Mouse (Mus musculus): ENCODE measurements around the gene Klk10. TPM values are rescaled to one million over a fixed set of nuclear protein-coding genes. Genes with fewer than 3 reads are reported as not detected.

The Klk10 gene
- not detected in 2 replicates for polyA plus RNA-seq (2015; fragmentation: Nextera tagmentation; extraction: Ambion mirVana)

GRCm38 (mm10) chr7:43780746-43781145 lies at the start of gene Klk10:
Gene Klk10, plus strand, starts transcription at chr7:43781035.
- no peak for TF ChIP-seq EP300 (IDR thresholded peaks at IDR 0.05; ENCODE audit: low read depth)

DNA sequence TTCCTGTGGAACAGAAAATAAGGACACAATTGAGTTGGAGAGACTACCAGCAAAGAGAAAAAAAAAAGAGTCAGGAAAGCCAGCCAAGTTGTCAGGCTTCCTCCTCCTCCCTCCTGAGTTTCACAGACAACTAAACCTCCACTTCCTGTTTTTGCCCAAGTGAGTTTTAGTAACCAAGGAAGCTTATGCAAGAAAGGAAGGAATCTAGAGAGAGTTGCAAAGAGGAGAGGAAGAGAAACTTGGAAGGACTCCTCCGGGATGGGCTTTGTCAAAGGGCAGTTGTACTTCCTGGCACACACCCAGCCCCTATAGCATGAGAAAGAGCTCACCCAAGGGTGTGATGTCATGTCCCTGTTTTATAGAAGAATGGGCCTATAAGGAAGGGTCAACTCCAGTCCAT lies 33.0 kb upstream of the Klk10 start:
- no peak overlapping the region for H3K4me2 ChIP-seq (ENCODE audit: low read depth, low read length)
- no peak for ATAC-seq
- H3K9me3 ChIP-seq (ENCODE audit: low read length), result no peaks in the 10 kb centered on the region
- WGBS (ENCODE audit: insufficient replicate concordance), result 19% methylated on average over 1 of the region's 1 CpGs
- no peak overlapping the region for H3K27ac ChIP-seq (ENCODE audit: low read depth)
- no peaks in the 10 kb centered on the region for H3K36me3 ChIP-seq (replicated peaks; ENCODE audit: insufficient read depth, low read length)
- TF ChIP-seq EP300 (IDR thresholded peaks at IDR 0.05; ENCODE audit: low read depth), result no peak
- no peak for TF ChIP-seq CTCF (IDR thresholded peaks at IDR 0.05; ENCODE audit: low read depth)
- H3K9ac ChIP-seq (replicated peaks), result no peak overlapping the region
- H3K4me3 ChIP-seq (ENCODE audit: low read depth, low read length), result no peak overlapping the region
- no peak for DNase-seq
- no peaks in the 10 kb centered on the region for H3K27me3 ChIP-seq (ENCODE audit: insufficient read depth, low read length)
- no peaks in the 10 kb centered on the region; the same call in 1 of the 2 replicates for H3K4me1 ChIP-seq (ENCODE audit: insufficient read depth)

More at GRCm38 (mm10) chr7:43780746-43781145, at the start of gene Klk10:
- no peak within 1 kb of the TSS for H3K9ac ChIP-seq (replicated peaks)
- H3K27me3 ChIP-seq (ENCODE audit: insufficient read depth, low read length), result peaks cover 9% of the 10 kb centered on the region; the same call in 1 of the 2 replicates
- no peak within 1 kb of the TSS for H3K27ac ChIP-seq (ENCODE audit: low read depth)
- H3K4me3 ChIP-seq (ENCODE audit: low read depth, low read length), result no peak within 1 kb of the TSS
- H3K9me3 ChIP-seq (ENCODE audit: low read length), result no peaks in the 10 kb centered on the region
- no peaks in the 10 kb centered on the region for H3K4me1 ChIP-seq (ENCODE audit: insufficient read depth)
- no peaks in the 10 kb centered on the region for H3K36me3 ChIP-seq (replicated peaks; ENCODE audit: insufficient read depth, low read length)
- 37% methylated on average over 5 of the region's 5 CpGs for WGBS (ENCODE audit: insufficient replicate concordance)
- no peak for DNase-seq
- no peak within 1 kb of the TSS for H3K4me2 ChIP-seq (ENCODE audit: low read depth, low read length)
- no peak for ATAC-seq

DNA sequence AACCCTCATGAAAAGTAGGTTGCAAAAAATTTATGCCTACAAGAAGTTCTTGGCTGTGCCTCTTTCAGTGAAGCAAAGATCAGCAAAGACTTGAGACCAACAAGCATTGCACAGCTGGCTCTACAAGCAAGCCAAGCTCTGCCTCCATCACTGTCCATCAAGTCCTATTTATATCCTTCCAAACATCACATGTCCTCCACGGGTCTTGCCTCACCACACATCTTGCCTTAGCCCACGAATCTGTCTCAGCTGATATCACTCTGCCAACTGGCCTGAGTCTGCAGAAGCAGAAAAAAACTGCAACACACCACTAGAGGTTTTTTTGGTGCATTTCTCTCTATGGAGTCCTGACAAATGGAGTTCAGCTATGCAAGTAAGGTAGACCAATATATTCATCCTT lies 28.0 kb upstream of the Klk10 start:
- Histone ChIP-seq H3K36me3 (replicated peaks; ENCODE audit: insufficient read depth, low read length) (no peaks in the 10 kb centered on the region), H3K27ac (ENCODE audit: low read depth) (no peak overlapping the region), H3K9me3 (ENCODE audit: low read length) (no peaks in the 10 kb centered on the region), H3K27me3 (ENCODE audit: insufficient read depth, low read length) (no peaks in the 10 kb centered on the region), H3K4me3 (ENCODE audit: low read depth, low read length) (no peak overlapping the region), H3K4me2 (ENCODE audit: low read depth, low read length) (no peak overlapping the region), H3K9ac (replicated peaks) (no peak overlapping the region), H3K4me1 (ENCODE audit: insufficient read depth) (no peaks in the 10 kb centered on the region; the same call in 1 of the 2 replicates)
- no peak for TF ChIP-seq CTCF (IDR thresholded peaks at IDR 0.05; ENCODE audit: low read depth)
- no peak for TF ChIP-seq EP300 (IDR thresholded peaks at IDR 0.05; ENCODE audit: low read depth)
- 30% methylated on average over 2 of the region's 2 CpGs for WGBS (ENCODE audit: insufficient replicate concordance)
- ATAC-seq (no peak), DNase-seq (no peak)

- H3K27ac ChIP-seq (ENCODE audit: low read depth), result no peak overlapping the region
- H3K9ac ChIP-seq (replicated peaks), result no peak overlapping the region
- H3K4me2 ChIP-seq (ENCODE audit: low read depth, low read length), result no peak overlapping the region
- H3K9me3 ChIP-seq (ENCODE audit: low read length), result no peaks in the 10 kb centered on the region
- TF ChIP-seq EP300 (IDR thresholded peaks at IDR 0.05; ENCODE audit: low read depth) (no peak), CTCF (IDR thresholded peaks at IDR 0.05; ENCODE audit: low read depth) (no peak)
- DNase-seq, result no peak
- WGBS (ENCODE audit: insufficient replicate concordance), result 47% methylated on average over 8 of the region's 8 CpGs
- no peaks in the 10 kb centered on the region for H3K4me1 ChIP-seq (ENCODE audit: insufficient read depth)
- H3K27me3 ChIP-seq (ENCODE audit: insufficient read depth, low read length), result no peaks in the 10 kb centered on the region
- H3K36me3 ChIP-seq (replicated peaks; ENCODE audit: insufficient read depth, low read length), result no peaks in the 10 kb centered on the region
- H3K4me3 ChIP-seq (ENCODE audit: low read depth, low read length), result no peak overlapping the region
- no peak for ATAC-seq
These were observed 14.4 kb upstream of the Klk10 start for GRCm38 (mm10) chr7:43766484-43766883.

DNA sequence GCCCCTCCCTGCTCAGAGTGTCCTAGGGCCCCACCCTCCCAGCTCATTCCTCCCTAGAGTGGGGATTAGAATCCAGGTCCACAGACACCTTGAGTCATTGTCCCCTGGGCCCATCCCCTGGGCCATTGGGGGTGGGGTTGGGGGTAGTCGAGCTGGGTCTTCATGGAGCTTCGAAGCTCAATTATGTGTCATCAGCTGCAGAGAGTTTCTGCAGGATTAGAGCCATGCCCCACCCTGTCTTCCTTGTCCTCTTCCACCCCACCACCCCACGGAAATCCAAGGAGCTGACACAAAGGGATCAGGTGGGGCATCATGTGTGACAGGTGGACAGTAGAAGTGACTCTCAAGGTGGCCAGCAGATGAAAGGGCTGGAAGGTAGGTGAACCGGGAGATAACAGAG lies 12.2 kb upstream of the Klk10 start, which contains the start of gene Klk12:
Gene Klk12, plus strand, starts transcription at position 301 of the 400 bp plus-strand sequence.
- Histone ChIP-seq H3K27me3 (ENCODE audit: insufficient read depth, low read length) (no peaks in the 10 kb centered on the region), H3K27ac (ENCODE audit: low read depth) (no peak within 1 kb of the TSS), H3K4me1 (ENCODE audit: insufficient read depth) (no peaks in the 10 kb centered on the region), H3K36me3 (replicated peaks; ENCODE audit: insufficient read depth, low read length) (no peaks in the 10 kb centered on the region), H3K9ac (replicated peaks) (no peak within 1 kb of the TSS), H3K9me3 (ENCODE audit: low read length) (no peaks in the 10 kb centered on the region), H3K4me3 (ENCODE audit: low read depth, low read length) (no peak within 1 kb of the TSS), H3K4me2 (ENCODE audit: low read depth, low read length) (no peak within 1 kb of the TSS)
- ATAC-seq (no peak), DNase-seq (no peak)
- 55% methylated on average over 4 of the region's 4 CpGs for WGBS (ENCODE audit: insufficient replicate concordance)
- TF ChIP-seq EP300 (IDR thresholded peaks at IDR 0.05; ENCODE audit: low read depth) (no peak), CTCF (IDR thresholded peaks at IDR 0.05; ENCODE audit: low read depth) (no peak)

DNA sequence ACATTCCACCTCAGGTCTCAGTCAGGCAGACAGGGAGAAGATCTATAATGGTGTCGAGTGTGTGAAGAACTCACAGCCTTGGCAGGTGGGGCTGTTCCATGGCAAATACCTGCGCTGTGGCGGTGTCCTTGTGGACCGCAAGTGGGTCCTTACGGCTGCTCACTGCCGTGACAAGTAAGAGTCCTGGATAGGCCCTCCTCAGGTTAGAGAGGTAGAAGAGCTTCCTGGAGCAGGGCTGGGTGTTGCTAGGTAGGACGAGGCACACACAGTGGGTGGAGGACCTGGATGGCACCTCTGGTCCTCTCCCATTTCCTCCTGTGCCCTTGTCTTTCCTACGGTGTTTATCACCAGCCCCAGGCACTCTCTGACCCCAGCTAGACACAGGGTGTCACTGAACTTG lies 11.2 kb upstream of the Klk10 start:
- no peak overlapping the region for H3K4me3 ChIP-seq (ENCODE audit: low read depth, low read length)
- H3K27ac ChIP-seq (ENCODE audit: low read depth), result no peak overlapping the region
- DNase-seq, result no peak
- no peak overlapping the region for H3K9ac ChIP-seq (replicated peaks)
- H3K9me3 ChIP-seq (ENCODE audit: low read length), result no peaks in the 10 kb centered on the region
- no peak for ATAC-seq
- TF ChIP-seq CTCF (IDR thresholded peaks at IDR 0.05; ENCODE audit: low read depth), result no peak
- no peak for TF ChIP-seq EP300 (IDR thresholded peaks at IDR 0.05; ENCODE audit: low read depth)
- no peak overlapping the region for H3K4me2 ChIP-seq (ENCODE audit: low read depth, low read length)
- 79% methylated on average over 8 of the region's 8 CpGs for WGBS (ENCODE audit: insufficient replicate concordance)
- no peaks in the 10 kb centered on the region for H3K36me3 ChIP-seq (replicated peaks; ENCODE audit: insufficient read depth, low read length)
- no peaks in the 10 kb centered on the region for H3K4me1 ChIP-seq (ENCODE audit: insufficient read depth)
- no peaks in the 10 kb centered on the region for H3K27me3 ChIP-seq (ENCODE audit: insufficient read depth, low read length)

DNA sequence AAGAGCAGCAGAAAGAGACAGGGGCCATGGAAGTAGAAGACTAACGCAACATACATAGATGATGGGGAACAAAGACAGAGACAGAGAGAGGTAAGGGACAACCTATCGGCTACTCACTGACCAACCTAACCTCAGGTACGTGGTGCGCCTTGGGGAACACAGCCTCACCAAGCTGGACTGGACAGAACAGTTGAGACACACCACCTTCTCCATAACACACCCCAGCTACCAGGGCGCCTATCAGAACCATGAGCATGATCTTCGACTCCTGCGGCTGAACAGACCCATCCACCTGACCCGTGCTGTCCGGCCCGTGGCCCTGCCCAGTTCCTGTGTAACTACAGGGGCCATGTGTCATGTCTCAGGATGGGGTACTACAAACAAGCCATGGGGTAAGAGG lies 10.1 kb upstream of the Klk10 start:
- H3K4me1 ChIP-seq (ENCODE audit: insufficient read depth), result no peaks in the 10 kb centered on the region
- no peak for DNase-seq
- no peaks in the 10 kb centered on the region for H3K36me3 ChIP-seq (replicated peaks; ENCODE audit: insufficient read depth, low read length)
- no peak for ATAC-seq
- no peak overlapping the region for H3K27ac ChIP-seq (ENCODE audit: low read depth)
- H3K4me3 ChIP-seq (ENCODE audit: low read depth, low read length), result no peak overlapping the region
- WGBS (ENCODE audit: insufficient replicate concordance), result 83% methylated on average over 10 of the region's 10 CpGs
- H3K9ac ChIP-seq (replicated peaks), result no peak overlapping the region
- no peak overlapping the region for H3K4me2 ChIP-seq (ENCODE audit: low read depth, low read length)
- no peaks in the 10 kb centered on the region for H3K27me3 ChIP-seq (ENCODE audit: insufficient read depth, low read length)
- H3K9me3 ChIP-seq (ENCODE audit: low read length), result no peaks in the 10 kb centered on the region
- TF ChIP-seq EP300 (IDR thresholded peaks at IDR 0.05; ENCODE audit: low read depth) (no peak), CTCF (IDR thresholded peaks at IDR 0.05; ENCODE audit: low read depth) (no peak)
